Comparison of ENCODE assay signal across 8 mouse cellular contexts in the genomic region with DNA sequence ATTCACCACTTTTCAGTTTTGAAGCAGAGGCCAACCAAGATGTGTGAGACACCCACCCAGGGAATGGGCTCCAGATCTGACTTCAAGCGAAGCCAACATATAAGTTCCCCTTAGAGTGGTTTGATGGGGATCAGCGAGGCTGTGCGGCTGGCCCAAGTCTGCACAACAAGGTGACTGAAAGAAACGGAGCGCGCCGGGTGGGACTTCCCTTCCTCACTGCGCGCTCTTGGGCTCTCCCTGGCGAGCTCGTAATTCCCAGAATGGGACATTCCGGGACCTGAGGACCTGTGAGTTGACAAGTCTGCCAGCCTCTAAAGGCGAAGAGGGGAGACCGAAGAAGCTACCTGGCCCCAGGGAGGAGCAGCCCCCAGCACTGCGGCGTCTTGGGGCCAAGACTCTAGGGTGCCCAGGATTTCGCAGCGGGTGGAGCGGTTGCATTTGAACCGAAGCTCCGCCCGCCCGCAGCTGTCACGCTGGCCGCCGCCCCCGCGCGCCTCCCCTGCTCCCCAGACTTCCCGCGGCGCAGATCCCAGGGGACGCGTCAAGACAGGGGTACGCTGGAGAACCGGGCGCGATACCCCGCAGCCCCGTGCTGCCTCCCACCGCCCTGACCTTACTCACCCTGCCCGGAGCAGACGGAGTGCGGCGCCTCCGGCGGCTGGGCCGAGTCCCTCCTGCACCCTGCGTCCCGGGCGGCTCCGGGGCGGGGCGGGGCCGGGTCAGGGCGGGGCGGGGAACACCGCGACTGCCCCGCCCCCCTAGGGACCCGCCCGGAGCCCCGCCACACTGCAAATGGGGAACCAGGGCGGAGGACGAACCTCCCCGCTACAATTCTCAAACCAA. TPM values are rescaled to one million over a fixed set of nuclear protein-coding genes. Genes with fewer than 3 reads are reported as not detected.
A peak's percentile ranks its signal among the peaks of the same experiment; 100 is the strongest.
DNase-seq lines count a peak whose midpoint lies in the region; ATAC-seq and TF ChIP-seq lines count a peak whose summit lies in the region.

TSS of gene Syne3 (minus strand) at position 440 of the 843 bp plus-strand sequence.

- no peaks in the 10 kb centered on the region for H3K9me3 ChIP-seq in embryonic facial prominence, embryonic 11.5 days (replicated peaks; ENCODE audit: control insufficient read depth, low read length)
- H3K9me3 ChIP-seq in liver, embryonic 15.5 days (replicated peaks), result no peaks in the 10 kb centered on the region
- no peaks in the 10 kb centered on the region for H3K9me3 ChIP-seq in neural tube, embryonic 12.5 days
- H3K9me3 ChIP-seq in stomach, postnatal 0 days (ENCODE audit: control insufficient read depth, low read length), result no peaks in the 10 kb centered on the region

- no peak for TF ChIP-seq POLR2A in kidney, adult 2 months (IDR thresholded peaks at IDR 0.05; ENCODE audit: low read depth, low read length)

- no peak; the same call in 1 of the 2 replicates for TF ChIP-seq CTCF in left cerebral cortex, adult 2 months (IDR thresholded peaks at IDR 0.05)
- no peak for TF ChIP-seq CTCF in kidney, adult 2 months (conservative IDR thresholded peaks at IDR 0.05; ENCODE audit: insufficient read depth, insufficient read length, low read depth, low read length)
- no peak; the same call in 1 of the 2 replicates for TF ChIP-seq CTCF in stomach, postnatal 0 days (IDR thresholded peaks at IDR 0.05; ENCODE audit: low read depth)

- peaks cover 21% of the 10 kb centered on the region for H3K27me3 ChIP-seq in embryonic facial prominence, embryonic 11.5 days (ENCODE audit: control insufficient read depth, insufficient read depth, low read length)
- no peaks in the 10 kb centered on the region for H3K27me3 ChIP-seq in kidney, adult 2 months (replicated peaks; ENCODE audit: control insufficient read depth, insufficient read depth, low read length)
- H3K27me3 ChIP-seq in liver, embryonic 15.5 days, result no peaks in the 10 kb centered on the region
- H3K27me3 ChIP-seq in neural tube, embryonic 12.5 days (replicated peaks), result peaks cover 42% of the 10 kb centered on the region
- H3K27me3 ChIP-seq in stomach, postnatal 0 days (ENCODE audit: control insufficient read depth, insufficient read depth, low read length), result peaks cover 2% of the 10 kb centered on the region; the same call in 1 of the 2 replicates

- peak within 1 kb of the TSS; percentile 97 for H3K4me2 ChIP-seq in embryonic facial prominence, embryonic 11.5 days (ENCODE audit: low read depth, low read length)
- H3K4me2 ChIP-seq in liver, embryonic 15.5 days, result peak within 1 kb of the TSS; percentile 92
- H3K4me2 ChIP-seq in neural tube, embryonic 12.5 days (replicated peaks), result peak within 1 kb of the TSS; percentile 99
- peak within 1 kb of the TSS; percentile 87 for H3K4me2 ChIP-seq in stomach, postnatal 0 days (replicated peaks; ENCODE audit: low read depth)

- peak; percentile 71 for ATAC-seq in embryonic facial prominence, embryonic 11.5 days (replicated peaks; ENCODE audit: insufficient number of reproducible peaks, low FRiP score, low TSS enrichment, low read depth)
- ATAC-seq in liver, embryonic 15.5 days (ENCODE audit: insufficient read depth), result peak; percentile 94
- ATAC-seq in neural tube, embryonic 12.5 days (ENCODE audit: low FRiP score, low read depth), result peak; percentile 68
- ATAC-seq in stomach, postnatal 0 days (ENCODE audit: low FRiP score, low TSS enrichment), result peak; percentile 83

- H3K9ac ChIP-seq in embryonic facial prominence, embryonic 11.5 days (replicated peaks; ENCODE audit: low read length), result peak within 1 kb of the TSS; percentile 56
- H3K9ac ChIP-seq in liver, embryonic 15.5 days, result peak within 1 kb of the TSS; percentile 86
- H3K9ac ChIP-seq in neural tube, embryonic 12.5 days, result peak within 1 kb of the TSS; percentile 61
- peak within 1 kb of the TSS; percentile 64 for H3K9ac ChIP-seq in stomach, postnatal 0 days (ENCODE audit: low read length)

- peaks cover 12% of the 10 kb centered on the region for H3K4me1 ChIP-seq in embryonic facial prominence, embryonic 11.5 days (ENCODE audit: control insufficient read depth, insufficient read depth, low read length)
- H3K4me1 ChIP-seq in kidney, adult 2 months (ENCODE audit: control insufficient read depth, insufficient read depth, low read length), result peaks cover 21% of the 10 kb centered on the region; the same call in 1 of the 2 replicates
- H3K4me1 ChIP-seq in liver, embryonic 15.5 days (replicated peaks), result peaks cover 98% of the 10 kb centered on the region
- H3K4me1 ChIP-seq in neural tube, embryonic 12.5 days, result peaks cover 20% of the 10 kb centered on the region
- H3K4me1 ChIP-seq in stomach, postnatal 0 days (replicated peaks; ENCODE audit: control insufficient read depth, insufficient read depth), result peaks cover 3% of the 10 kb centered on the region; the same call in 1 of the 2 replicates

- intact Hi-C loops in left cerebral cortex, adult 2 months (cut with DNase I), result no loop called here

- peak within 1 kb of the TSS; percentile 59; the same call in 1 of the 2 replicates for H3K27ac ChIP-seq in left cerebral cortex, adult 2 months
- no peak within 1 kb of the TSS for H3K27ac ChIP-seq in embryonic facial prominence, embryonic 11.5 days (replicated peaks; ENCODE audit: low read depth, low read length)
- peak within 1 kb of the TSS; percentile 89; the same call in 1 of the 2 replicates for H3K27ac ChIP-seq in kidney, adult 2 months (ENCODE audit: insufficient read depth, low read depth, low read length)
- H3K27ac ChIP-seq in liver, embryonic 15.5 days (replicated peaks), result peak within 1 kb of the TSS; percentile 96
- H3K27ac ChIP-seq in neural tube, embryonic 12.5 days, result no peak within 1 kb of the TSS
- peak within 1 kb of the TSS; percentile 58; the same call in 1 of the 2 replicates for H3K27ac ChIP-seq in stomach, postnatal 0 days (replicated peaks)

- peak; percentile 68 to 69 for DNase-seq in left cerebral cortex, adult 2 months (ENCODE audit: extremely low spot score in 1 of 2, low spot score in 2 of 2)
- no peak for DNase-seq in left cerebral cortex, adult 11 months (ENCODE audit: low spot score)
- peak; percentile 50 for DNase-seq in embryonic facial prominence, embryonic 11.5 days (ENCODE audit: low spot score)
- peak; percentile 85 to 86 for DNase-seq in heart, adult 9 months (ENCODE audit: low spot score in 2 of 2)
- DNase-seq in kidney, adult 2 months, result peak; percentile 90
- peak; percentile 77 for DNase-seq in stomach, postnatal 0 days (ENCODE audit: low spot score)

- peak within 1 kb of the TSS; percentile 70 for H3K4me3 ChIP-seq in left cerebral cortex, adult 2 months
- H3K4me3 ChIP-seq in embryonic facial prominence, embryonic 11.5 days (ENCODE audit: low read depth, low read length), result peak within 1 kb of the TSS; percentile 64
- peak within 1 kb of the TSS; percentile 80 for H3K4me3 ChIP-seq in kidney, adult 2 months (ENCODE audit: insufficient read depth, low read depth, low read length)
- peak within 1 kb of the TSS; percentile 85 for H3K4me3 ChIP-seq in liver, embryonic 15.5 days (replicated peaks)
- H3K4me3 ChIP-seq in neural tube, embryonic 12.5 days, result peak within 1 kb of the TSS; percentile 53
- peak within 1 kb of the TSS; percentile 68 for H3K4me3 ChIP-seq in stomach, postnatal 0 days (ENCODE audit: low read depth, low read length)

- no peak for TF ChIP-seq EP300 in stomach, postnatal 0 days (optimal IDR thresholded peaks at IDR 0.05)

- WGBS in embryonic facial prominence, embryonic 11.5 days, result under 1% methylated on average over 58 of the region's 66 CpGs
- WGBS in kidney, adult 2 months, result under 1% methylated on average over 66 of the region's 66 CpGs
- WGBS in liver, embryonic 15.5 days (ENCODE audit: insufficient replicate concordance), result under 1% methylated on average over 65 of the region's 66 CpGs
- WGBS in neural tube, embryonic 12.5 days, result under 1% methylated on average over 66 of the region's 66 CpGs
- under 1% methylated on average over 61 of the region's 66 CpGs for WGBS in stomach, postnatal 0 days

- no peaks in the 10 kb centered on the region for H3K36me3 ChIP-seq in embryonic facial prominence, embryonic 11.5 days (replicated peaks; ENCODE audit: control insufficient read depth, insufficient read depth, low read depth, low read length)
- H3K36me3 ChIP-seq in kidney, adult 2 months (ENCODE audit: control insufficient read depth, insufficient read depth, low read length), result no peaks in the 10 kb centered on the region
- no peaks in the 10 kb centered on the region for H3K36me3 ChIP-seq in liver, embryonic 15.5 days (replicated peaks)
- no peaks in the 10 kb centered on the region for H3K36me3 ChIP-seq in neural tube, embryonic 12.5 days
- H3K36me3 ChIP-seq in stomach, postnatal 0 days (ENCODE audit: control insufficient read depth, insufficient read depth, low read length), result no peaks in the 10 kb centered on the region

RNA-seq across cellular contexts. Expression of gene Syne3, which starts in this region (rescaled TPM):
- 1 to 10 TPM; 1.7 to 1.9 TPM for total RNA-seq in left cerebral cortex, adult 2 months (2021)
- 0.08 and 0.39 TPM in 2 replicates for polyA plus RNA-seq in embryonic facial prominence, embryonic 11.5 days (2014; fragmentation: Nextera tagmentation; extraction: Ambion mirVana)
- 2.7 and 3.1 TPM in 2 replicates for polyA plus RNA-seq in kidney, adult 2 months (2012; rRNA removed)
- polyA plus RNA-seq in liver, embryonic 15.5 days (2015; fragmentation: Nextera tagmentation; extraction: Ambion mirVana), result 2.9 and 3.0 TPM in 2 replicates
- 0.06 and 0.17 TPM in 2 replicates for polyA plus RNA-seq in neural tube, embryonic 12.5 days (2016; fragmentation: Nextera tagmentation; extraction: Ambion mirVana)
- polyA plus RNA-seq in stomach, postnatal 0 days (2015; fragmentation: Nextera tagmentation; extraction: Ambion mirVana), result 0.62 and 0.72 TPM in 2 replicates

Comparison
In these comparisons a context has a peak if more than half of its experiments do, and no peak if none do; other contexts are left out.
1. Peak in DNase-seq, ATAC-seq, H3K4me3 ChIP-seq, H3K9ac ChIP-seq and H3K4me2 ChIP-seq in embryonic facial prominence, embryonic 11.5 days; RNA of the gene not detected or under 1 TPM.
2. Peak in ATAC-seq, H3K4me3 ChIP-seq, H3K9ac ChIP-seq and H3K4me2 ChIP-seq in neural tube, embryonic 12.5 days; RNA of the gene not detected or under 1 TPM.
3. Peak in DNase-seq, ATAC-seq, H3K4me3 ChIP-seq, H3K27ac ChIP-seq, H3K9ac ChIP-seq and H3K4me2 ChIP-seq in stomach, postnatal 0 days; RNA of the gene not detected or under 1 TPM.
4. H3K27ac ChIP-seq: peak in left cerebral cortex, adult 2 months (single experiment), kidney, adult 2 months (single experiment) and liver, embryonic 15.5 days (single experiment); none in embryonic facial prominence, embryonic 11.5 days (single experiment) and neural tube, embryonic 12.5 days (single experiment).
5. Peak in every context shown above with its lines, with median percentiles within 50 percentile points of each other: H3K4me3 ChIP-seq, ATAC-seq, H3K4me2 ChIP-seq and H3K9ac ChIP-seq.